Mouse (Mus musculus): ENCODE measurements at regions not wholly inside any gene's neighbourhood (a gene's known extent, or its start where the extent isn't known, plus 50 kb on each side); places are given as distances from the start of the nearest gene placed in this dataset.

DNA sequence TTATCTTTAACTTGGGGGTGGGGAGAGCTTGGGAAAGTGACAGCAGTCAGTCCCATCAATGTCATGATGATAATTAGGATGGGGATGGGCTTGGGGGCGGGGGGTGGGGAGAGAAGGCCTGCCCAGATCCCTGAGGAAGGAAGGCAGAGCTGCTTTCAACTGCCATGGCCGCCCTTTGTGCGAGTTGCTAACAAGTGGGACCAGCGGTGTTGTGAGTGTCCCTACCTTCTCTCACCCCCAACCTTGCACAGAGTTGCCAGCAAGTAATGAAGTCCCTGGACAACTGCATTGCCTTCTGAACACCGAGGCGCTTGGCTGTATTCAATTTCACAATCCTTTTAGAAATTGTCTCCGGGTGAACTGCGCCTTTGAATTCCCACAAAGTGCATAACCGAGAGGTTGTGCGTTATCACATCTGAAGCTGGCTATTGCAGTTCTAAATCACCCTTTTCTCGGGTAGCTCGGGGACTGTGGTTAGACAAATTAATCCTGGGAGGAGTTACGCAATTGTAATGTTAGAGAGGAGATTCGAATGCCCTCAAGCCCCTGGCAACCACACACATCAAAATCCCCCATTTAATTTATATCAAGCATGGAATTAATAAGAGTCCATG is 257.9 kb upstream of the Daam1 start:
- DNase-seq (ENCODE audit: low spot score): no peak

DNA sequence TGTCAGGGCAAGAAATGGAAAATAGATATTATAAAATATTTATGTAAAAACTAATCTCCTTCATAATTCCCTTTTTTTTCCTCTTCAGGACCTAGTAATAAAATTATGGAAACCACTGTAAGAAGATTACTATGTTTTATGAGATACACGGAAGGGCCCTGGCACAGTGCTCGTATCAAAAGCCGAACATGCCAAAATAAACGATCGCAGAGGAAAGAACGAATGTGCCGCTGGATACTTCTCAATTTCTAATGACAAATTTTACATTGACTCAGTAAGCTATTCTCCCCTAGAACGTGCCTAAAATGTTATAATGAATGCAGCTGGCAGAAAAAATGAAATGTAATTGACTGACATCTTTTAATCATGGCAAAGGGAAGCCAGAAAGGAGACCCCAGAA is 257.4 kb upstream of the Daam1 start:
- no peak for DNase-seq (ENCODE audit: low spot score)

DNA sequence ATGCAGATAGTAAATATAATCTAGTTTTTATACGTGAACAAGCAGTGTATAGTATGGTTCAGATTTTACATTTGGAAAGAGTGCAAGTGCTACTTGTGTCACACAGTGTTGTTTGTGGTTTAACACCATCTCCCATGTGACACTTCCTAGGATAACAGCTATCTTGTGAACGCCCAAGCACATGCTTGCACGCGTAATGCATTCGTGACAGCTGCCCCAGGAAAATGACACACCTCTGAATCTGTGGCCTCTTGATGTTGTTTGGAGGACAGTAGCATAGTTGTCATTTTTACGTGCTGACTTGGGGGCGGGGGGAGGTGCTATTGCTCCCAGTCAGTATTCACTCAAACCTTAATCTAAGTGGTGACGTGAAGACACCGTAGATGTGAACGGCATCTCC is 256.2 kb upstream of the Daam1 start:
- DNase-seq (ENCODE audit: low spot score): no peak

DNA sequence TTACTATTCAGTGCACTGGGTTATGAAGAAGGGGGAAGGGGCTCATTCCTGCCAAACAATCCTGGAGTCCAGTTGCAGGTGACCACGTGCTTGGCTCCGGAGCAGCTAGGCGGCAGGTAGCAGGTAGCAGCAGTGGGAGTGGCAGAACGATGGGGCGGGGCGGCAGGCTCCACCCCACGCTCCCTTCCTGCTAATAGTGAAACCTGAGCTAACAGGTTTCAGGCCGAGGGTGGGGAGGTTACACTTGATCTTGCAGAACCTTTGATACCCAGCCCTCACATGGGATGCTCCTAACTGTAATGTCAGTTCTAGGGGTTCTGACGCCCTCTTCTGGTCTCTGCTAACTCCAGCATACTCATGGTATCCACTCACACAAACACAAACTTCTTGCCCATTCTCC is 253.5 kb upstream of the Daam1 start:
- DNase-seq (ENCODE audit: low spot score): peak; percentile 48

DNA sequence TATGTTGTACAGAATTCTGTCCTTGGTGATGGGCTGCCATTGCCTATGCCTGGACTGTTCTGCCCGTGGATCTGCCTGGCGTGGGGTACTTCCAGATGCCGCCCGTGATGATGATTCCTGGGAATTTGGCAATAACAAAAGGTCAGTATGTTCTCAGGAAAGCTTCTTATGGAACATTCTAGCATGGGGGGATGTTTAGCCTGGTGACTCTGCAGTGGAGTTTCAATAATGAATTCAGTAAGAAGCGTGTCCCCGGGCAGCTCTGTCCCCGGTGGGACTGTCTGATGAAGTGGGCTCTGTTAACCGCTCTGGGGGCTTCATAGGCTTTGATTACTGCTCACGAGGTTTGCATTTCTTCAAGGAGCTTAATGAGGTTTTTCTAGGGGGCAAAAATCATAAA is 252.9 kb upstream of the Daam1 start:
- no peak for DNase-seq (ENCODE audit: low spot score)

DNA sequence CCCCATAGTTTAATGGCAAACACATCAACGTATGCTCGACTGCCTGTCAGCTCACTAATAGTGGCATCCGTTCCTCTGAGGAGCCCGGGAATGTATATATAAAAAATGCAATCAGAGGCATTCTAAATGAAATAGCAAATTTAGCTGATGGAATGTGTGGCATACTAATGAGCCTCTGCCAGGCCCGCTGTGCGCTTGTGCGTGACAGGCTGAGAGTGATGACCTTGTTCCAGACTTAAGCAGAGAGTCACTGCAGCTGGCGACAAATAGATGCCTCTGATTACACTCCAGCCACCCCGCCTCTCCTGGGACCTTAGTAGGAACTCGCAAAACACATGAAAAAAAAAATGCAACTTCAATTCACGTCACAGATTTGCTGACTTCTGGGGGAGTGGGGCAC is 252.0 kb upstream of the Daam1 start:
- DNase-seq (ENCODE audit: low spot score): no peak

DNA sequence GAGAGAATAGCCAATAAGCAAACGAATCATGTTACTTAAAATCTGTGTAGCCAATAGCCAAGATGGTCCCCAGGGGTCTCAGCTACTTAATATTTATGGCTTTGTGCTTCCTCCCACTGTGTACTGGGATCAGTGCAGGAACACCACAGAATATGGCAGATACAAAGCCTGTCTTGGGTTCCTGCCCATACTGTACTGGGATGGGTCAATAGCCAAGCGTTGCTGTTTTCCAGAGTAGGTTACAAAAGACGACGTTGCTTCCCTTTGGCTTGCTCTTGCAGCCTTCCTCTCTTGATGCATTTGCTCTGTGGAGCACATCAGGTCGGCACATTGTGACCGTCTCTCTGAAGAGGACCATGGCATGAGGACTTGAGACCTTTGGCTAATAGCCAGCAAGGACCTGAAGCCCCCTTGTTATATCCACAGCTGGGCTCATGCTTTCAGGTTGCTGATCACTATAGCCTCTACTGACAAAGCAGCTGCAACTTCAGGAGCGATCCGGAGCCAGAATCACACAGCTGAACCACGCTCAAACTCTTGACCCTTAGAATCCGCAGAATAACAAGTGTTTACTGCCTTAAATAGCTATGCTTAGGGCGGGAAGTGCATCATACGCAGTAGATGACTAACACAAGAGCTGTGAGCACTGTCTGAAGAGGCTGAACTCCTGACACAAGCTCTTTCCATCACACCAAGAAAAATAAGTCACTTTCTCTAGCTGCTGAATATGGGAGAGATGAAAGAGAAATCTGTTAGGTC is 250.2 kb upstream of the Daam1 start:
- no peak for DNase-seq (ENCODE audit: low spot score)

DNA sequence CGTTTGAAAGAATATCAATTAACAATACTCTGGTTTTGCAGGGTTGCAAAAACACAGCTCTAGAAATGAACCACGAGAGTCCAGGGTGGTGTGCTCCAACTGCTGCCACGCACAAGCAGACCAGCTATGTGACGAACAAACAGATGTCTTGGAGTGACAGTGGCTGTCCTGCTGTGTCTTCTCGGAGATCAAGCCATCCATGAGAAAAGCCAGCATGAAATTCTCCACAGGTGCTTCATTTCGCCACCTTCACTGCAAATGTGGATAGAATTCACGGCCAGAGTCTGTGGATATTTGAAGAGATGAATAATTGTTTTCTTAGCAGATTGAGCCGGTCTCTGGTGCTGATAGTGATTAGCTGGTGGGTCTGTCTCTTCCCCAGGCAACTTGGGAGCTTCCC is 246.3 kb upstream of the Daam1 start:
- no peak for DNase-seq (ENCODE audit: low spot score)

DNA sequence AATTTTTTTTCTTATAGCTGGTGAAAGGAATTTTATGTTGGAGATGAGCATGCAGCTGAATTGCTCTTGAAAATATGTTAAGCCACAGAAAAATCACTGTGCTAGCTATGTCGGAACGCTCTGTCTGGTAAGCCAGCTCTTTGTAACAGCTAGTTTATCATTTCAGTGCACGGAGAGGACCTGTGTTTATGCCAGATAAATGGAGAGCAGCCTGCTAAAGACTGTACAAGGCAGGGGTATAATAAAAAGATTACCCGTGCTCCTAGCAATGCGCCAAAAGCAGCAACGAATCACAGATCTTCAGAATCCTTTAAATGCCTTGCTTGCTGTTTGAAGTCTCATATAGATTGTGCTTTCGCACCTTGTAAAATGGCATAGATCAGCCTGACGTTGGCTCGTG is 232.2 kb upstream of the Daam1 start:
- no peak for DNase-seq (ENCODE audit: low spot score)

DNA sequence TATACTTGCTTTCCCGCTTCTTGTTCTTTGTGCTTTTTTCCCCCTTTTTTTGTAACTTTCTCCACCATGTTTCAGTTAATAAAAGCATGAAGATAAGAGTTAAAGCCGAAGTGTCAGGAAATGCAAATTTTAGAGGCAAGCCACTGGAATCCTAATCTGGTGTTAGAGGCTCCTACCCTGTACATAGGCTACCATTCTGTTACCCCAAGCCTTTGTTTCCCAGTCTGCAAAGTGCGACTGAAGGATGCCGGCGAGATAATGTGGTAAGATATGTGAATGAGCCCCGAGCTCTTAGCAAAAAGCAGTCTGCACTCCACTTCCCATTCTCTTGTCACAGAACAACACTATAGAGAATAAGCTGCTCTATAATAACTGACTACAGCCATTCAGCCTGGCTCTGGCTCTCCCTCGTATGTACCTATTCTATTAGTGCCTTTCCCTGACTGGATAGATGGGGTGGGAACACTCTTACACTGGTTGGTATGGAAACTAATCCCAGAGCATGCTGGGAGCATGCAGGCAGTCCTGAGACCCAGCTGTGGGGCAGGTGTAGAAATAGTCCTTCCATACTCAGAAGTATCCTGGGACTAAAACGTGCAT is 229.7 kb upstream of the Daam1 start:
- no peak for DNase-seq (ENCODE audit: low spot score)

DNA sequence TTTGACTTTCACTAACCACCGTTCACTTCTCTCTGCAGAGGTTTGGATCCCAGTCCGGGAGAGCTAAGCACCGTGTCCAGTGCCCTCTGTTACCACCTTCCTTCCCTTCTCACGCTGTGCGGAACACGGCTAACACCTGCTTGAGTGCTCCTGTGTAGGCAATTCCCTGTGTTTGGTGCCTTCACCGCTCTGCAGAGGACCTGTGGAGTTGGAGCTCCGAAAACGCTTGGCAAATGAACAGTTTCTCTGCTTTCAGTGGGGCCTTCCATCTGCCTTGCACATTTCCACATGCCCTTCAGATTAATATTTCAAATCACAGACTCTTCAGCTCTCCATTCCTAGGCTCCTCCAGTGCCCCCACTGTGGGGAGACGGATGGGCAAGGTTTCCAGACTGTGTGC is 227.7 kb upstream of the Daam1 start:
- DNase-seq (ENCODE audit: low spot score): no peak

DNA sequence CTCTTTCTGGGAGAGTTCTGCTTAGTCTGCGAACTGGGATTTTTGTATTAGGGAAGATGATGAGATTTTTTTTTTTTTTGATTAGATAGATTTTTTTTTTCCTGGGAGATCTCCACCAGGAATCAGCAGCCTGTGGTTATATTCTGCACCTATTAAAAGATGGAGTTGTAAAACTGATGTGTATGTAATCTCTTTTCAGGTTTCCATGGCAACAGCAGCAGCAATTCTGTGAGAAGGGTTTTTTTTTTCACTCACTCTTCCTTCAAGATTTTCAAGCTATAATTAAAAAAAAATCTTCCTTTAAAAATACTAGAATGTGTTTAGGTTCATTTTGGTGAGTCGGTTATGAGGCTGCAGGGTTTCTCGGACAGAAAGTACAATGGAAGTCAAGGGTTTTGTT is 224.5 kb upstream of the Daam1 start:
- no peak for DNase-seq (ENCODE audit: low spot score)

DNA sequence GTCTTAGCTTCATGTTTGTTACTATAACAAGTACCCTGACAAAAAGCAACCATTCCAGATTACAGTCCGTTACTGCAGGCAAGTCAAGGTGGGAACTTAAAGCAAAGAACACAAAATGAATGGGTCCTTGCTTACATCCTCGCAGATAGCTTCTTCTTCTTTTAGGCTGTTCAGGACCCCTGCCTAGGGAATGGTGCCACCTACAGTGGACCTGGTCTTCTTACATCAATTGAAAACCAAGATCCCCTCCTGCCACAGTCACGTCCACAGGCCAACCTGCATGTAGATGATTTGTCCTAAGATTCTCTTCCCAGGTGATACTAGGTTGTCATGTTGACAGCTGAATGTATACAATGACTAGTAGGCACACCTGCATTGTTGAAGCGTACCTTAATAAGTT is 222.9 kb upstream of the Daam1 start:
- DNase-seq (ENCODE audit: low spot score): no peak

DNA sequence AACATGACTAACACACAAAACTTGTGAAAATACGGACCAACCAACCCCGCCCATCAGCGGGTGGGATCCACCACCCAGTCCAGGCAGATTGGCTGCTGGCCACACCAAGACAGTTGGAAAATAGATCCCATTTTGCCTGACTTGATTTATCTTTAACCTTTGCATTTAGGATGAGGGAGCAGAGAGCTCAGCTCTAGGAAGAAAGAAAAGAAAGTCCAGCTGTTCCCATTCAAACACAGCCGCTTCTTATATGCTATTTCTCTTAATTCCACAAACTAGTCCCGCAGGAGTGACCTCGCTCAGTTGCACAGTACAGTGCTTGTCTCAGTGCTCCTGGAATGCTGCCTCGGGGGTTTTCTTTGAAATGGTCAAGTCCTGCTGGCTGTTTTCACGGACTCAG is 217.6 kb upstream of the Daam1 start:
- no peak for DNase-seq (ENCODE audit: low spot score)

DNA sequence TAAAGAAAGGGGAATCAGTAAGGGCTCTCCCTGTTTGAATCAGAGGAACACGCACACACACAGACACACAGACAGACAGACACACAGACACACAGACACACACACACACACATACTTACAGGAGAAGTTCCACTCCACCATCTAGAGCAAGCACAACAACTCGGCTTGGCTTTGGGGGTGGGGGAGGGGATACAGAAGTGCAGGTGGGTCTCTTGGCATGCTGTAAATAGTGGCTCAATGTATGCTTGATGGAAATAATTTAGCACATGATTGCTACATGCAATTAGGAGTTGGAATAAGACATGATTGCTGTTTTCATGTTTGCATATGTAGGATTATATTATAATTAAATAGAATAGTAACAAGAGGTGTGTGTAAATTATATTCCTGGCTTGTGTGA is 215.9 kb upstream of the Daam1 start:
- no peak for DNase-seq (ENCODE audit: low spot score)

DNA sequence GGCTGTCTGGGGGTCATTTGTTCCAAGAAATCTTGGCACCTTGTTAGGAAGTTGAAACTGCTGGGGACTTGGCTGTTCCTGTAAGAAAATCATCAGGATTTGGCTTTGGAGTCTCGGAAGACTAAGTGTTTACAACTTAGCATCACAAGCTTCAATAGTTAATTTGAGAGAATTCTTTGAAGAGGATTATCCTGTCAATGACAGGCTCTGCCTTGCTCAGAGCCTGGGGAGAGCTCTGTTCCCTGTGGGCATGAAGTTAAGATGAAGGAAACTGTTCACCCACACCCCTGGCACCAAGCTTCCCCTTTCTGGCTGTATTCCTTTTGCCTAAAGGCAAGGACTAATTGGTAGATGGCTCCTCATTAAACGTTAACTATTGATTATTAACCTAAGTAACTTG is 215.5 kb upstream of the Daam1 start:
- DNase-seq (ENCODE audit: low spot score): no peak

DNA sequence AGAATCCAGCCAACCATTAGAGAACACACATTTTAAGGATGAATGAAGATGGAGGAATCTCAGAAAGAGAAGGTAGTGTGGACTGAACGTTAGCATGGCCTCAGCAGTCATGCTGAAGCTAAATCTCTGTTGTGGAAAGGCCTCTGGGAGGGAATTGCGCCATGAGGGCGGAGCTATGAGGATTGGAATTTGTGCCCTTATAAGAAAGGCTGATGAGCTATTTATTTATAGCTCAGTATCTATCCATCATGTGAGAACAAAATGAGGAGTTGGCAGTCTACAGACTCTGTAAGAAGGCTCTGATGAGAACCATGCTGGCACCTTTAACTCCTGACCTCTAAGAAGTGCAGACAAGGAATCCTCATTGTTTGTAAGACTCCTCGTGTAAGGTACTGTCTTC is 214.8 kb upstream of the Daam1 start:
- DNase-seq (ENCODE audit: low spot score): no peak

DNA sequence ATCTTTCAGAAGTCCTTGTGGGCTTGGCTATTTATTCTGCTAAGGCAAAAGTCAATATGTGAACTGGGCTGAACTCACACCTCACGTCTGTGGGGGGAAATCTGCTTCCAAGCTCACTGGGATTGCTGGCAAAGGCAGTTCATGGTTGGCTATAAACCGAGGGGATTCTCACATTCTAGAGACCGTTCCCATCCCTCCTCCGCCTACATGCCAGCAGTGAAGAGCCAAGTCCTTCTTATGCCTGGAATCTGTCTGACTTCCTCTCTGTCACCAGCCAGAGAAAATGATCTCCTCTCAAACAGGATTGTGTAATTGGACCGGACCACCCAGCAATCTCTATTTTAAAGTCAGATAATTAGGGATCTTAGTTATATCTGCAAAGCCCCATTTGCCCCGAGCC is 212.4 kb upstream of the Daam1 start:
- DNase-seq (ENCODE audit: low spot score): no peak

DNA sequence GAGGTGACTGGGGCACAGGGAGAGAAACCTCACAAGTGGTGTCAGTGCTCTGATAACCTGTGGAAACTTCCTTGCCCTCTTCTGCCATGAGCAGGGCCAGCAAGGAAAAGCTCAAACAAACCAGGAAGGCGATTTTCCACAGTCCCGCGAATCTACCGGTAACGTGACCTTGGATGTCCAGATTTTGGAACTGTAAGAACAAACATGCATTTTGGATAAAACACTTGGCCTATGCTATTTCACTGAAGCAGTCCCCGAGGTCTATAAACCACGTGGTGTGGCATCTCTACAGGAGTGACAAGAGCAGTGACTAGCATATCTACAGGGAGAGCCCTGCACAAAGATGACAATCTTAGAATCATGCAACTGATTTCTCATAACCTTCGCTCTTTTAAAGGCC is 211.9 kb upstream of the Daam1 start:
- no peak for DNase-seq (ENCODE audit: low spot score)

DNA sequence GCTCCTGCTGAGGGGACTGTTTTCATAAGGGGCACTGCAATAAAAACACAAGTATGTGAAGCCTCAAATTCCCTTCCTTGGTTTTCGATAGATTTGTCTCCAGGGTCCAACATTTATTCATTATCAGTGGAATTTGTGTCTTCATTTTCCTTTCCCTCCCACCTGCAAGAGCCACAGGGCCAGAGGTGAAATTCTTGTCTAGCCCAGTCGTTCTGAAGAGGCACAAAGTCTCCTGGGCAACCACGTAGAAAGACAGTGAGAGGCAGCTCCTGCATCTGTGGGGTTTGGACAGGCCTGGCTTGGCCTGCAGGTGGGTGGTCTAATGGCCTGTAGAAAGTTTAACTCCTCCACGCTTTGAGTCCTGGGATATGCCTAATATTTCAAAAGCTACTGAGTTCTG is 211.3 kb upstream of the Daam1 start:
- DNase-seq (ENCODE audit: low spot score): no peak

DNA sequence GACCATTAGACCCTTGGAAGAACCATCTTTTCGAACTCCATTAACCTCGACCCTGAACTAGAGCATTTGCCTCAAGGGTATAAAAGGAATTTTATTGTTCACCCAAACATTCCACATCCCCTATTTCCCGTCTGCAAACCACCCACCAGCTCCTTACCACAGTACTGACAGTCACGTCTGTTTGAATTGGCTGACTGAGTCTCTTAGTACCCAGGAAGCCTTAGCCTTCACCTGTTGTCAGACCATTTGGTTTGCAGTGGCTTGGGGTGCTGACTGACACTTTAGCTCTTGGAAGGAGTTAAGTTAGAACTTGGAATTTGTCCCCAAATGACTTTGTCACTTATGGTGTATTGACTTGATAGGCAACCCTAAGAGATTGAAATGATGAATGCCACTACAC is 209.3 kb upstream of the Daam1 start:
- no peak for DNase-seq (ENCODE audit: low spot score)

DNA sequence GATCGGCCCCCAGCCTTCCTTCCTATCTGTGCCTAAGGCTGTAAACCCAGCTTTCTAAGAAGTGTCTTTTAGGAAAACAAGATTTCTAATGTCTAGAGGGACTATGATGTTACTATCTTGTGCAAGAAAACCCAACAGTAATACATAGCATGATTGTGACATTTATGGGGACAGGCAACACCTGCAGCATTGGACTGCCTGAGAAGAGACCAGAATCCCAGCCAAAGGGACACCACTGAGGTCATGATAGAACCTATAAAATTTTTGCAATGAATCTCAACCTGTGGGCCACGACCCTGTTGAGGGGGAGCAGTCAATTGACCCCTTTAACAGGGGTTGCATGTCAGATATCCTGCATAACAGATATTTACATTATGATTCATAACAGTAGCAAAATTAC is 208.1 kb upstream of the Daam1 start:
- DNase-seq (ENCODE audit: low spot score): no peak

DNA sequence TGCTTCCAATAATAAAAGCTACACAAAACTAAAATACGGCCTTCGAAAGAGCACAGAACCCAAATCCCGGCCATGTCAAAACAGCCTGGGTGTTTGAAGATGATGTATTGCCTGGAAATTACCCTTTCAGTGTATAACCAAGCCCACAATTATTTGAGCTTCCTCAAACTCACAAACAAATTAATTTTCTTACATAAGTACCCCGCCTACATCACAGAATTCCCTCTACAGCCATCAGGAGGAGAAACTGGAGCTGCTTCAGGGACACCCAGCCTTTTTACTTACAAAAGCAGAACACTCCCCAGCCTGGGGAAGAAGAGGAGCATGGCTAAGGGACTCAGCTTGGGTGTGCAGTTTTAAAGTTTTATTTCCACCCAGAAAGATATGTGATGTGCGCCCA is 207.6 kb upstream of the Daam1 start:
- no peak for DNase-seq (ENCODE audit: low spot score)

DNA sequence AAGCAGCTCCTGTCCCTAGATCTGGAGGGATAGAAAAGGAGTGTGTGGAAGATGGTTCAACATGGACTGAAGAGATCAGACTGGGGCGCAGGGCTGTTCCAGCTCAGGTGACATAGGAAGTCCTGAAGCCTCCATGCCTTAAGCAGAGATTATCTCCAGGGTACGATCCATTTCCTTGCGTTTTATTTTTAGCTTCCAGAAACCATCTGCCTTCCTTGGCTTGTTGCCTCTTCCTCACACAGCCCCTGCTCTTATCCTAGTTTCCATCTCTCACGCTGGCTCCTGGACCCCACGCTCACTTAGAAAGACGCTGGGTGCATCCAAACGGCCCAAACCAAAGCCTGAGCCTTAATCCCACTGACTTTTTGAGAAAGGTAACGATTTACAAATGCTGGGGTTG is 206.8 kb upstream of the Daam1 start:
- no peak for DNase-seq (ENCODE audit: low spot score)
